Mouse (Mus musculus): ENCODE data around the gene Apobec3.
"Not testable (repeated sequence)": the region's sequence is repeated elsewhere in the genome, so short reads cannot be mapped to it uniquely, and the experiment has no call there.

Apobec3 gene

DNA sequence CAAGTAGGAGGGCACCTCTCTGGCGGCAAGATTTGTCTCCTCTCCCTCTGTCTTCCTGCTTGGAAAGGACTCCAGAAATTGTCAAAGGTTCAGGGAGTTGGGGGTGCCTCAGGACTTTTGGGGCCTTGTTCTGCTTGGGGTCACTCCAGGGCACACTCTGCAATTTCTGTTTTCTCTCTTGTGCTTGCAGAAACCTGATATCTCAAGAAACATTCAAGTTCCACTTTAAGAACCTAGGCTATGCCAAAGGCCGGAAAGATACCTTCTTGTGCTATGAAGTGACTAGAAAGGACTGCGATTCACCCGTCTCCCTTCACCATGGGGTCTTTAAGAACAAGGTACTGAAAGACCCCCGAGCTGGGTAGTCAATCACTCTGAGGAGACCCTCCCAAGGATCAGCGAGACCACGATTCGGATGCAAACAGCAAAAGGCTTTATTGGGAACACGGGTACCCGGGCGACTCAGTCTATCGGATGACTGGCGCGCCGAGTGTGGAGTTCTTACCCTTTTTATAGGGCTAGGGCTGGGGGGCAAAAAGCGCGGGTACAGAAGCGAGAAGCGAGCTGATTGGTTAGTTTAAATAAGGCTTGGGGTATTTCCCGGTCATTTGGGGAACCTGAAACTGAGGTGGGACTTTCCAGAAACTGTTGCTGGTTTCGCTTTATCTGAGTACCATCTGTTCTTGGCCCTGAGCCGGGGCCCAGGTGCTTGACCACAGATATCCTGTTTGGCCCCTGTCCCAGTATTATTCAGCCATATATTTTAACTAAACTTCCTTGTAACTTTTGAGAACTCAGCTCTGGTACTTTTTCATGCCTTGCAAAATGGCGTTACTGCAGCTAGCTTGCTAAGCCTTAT lies 4.0 kb downstream of the Apobec3 start:
- in situ Hi-C loops (cut with MboI, MseI): not testable (repeated sequence)

DNA sequence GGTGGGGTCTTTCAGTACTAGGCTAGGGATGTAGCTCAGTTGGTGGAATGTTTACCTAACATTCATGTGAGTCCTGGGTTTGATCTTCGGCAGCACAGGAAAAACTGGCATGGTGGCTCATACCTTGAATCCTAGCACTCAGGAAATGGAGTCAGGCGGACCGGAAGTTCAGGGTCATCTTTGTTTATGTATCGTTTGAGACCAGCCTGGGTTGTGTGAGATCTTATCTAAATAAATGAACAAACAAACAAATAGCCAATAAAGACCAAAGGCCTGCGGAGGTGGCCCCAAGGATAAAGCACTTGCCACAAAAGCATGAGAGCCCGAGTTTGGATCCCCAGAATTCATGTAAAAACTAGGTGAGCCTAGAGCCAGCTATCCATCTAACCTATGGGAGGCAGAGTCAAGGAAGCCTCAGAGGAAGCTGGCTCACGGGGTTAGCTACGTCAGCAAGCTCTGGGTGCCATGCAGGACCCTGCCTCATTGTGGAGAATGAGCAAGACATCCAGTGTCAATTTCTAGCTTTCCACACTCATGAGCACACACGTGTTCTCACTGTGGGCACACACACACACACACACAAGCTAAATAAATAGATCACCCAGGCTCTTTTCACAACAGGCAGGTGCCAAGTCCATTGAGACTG lies 4.7 kb downstream of the Apobec3 start:
- in situ Hi-C loops (cut with MboI, MseI): no loop called here

DNA sequence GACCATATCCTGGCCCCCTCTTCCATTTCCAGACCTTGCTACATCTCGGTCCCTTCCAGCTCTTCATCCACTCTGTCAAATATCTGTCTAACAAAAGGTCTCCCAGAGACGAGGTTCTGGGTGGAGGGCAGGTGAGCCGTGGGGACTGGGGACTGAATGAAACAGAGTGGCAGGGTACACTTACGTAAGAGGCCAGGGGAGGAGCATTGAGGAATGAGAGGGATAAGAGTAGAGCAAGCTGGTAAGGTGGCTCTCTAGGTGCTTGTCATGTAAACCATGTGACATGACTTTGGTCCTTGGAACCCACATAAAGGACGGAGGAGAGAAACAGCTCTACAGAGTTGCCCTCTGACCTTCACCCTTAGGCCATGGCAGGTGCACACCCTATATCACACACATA lies 7.5 kb downstream of the Apobec3 start:
- in situ Hi-C loops (cut with MboI, MseI): no loop called here

DNA sequence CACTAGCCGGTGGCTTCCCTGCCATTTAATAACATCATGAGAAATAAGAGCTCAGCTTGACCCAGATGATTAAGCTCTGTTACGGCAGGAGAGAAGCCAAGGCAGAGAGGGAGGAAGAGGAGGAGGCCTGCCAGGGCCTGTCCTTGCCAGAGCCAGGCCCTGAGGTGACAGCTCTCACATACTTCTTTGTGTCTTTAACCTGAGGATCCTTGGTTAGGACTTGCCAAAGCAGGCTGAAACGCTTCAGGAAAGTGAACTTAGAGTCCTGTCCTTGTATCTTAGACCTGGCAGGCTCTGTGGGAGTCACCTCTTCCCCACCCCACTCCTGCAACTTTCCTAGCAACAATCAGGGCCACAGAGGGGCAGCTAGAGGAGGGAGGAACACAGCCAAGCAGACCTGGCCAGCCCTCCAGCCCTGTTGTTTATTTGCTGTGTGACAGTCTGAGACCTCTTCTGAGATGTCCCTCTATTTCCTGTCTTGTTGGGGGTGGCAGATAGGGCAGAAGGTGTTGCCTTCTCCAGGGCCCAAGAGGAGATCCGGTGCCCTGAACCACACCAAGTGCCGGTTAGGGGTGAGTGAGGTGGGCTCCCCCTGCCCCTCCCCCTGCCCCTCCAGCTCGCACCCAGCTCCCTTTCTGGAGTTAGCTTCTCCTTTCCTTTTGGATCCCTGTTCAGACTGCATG lies 8.5 kb downstream of the Apobec3 start:
- in situ Hi-C loops (cut with MboI, MseI): no loop called here

DNA sequence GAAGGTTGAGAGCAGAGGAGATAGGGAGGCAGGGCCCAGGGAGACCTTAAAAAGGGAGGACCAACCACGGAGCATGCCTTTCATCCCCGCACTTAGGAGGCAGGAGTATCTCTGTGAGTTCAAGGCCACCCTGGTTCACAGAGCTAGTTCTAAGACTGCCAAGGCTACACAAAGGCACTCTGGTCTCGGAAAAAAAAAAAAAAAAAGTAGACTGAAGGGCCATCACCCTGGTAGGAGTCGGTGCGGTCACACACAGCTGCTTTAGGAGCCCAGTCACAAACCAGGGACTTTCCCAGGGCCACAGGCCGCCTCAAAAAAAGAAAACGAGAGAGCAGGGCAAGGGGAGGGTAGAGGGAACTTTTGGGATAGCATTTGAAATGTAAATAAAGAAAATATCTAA lies 9.3 kb downstream of the Apobec3 start:
- in situ Hi-C loops (cut with MboI, MseI): no loop called here

DNA sequence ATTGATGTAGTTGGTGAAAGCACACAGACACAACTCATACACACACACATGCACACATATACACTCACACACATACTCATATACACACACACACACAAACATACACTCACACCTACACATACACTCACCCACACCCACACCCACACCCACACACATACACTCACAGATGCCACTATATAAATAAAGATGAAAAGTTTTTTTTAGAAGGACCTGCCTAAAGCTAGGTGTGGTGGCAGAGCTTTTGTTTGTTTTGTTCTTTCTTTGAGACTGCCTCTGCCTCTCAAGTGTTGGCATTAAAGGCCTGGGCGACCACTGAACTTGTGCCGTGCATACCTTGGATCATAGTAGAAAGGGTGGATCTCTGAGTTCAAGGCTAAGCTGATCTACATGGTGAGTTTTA lies 9.9 kb downstream of the Apobec3 start:
- in situ Hi-C loops (cut with MboI, MseI): no loop called here

DNA sequence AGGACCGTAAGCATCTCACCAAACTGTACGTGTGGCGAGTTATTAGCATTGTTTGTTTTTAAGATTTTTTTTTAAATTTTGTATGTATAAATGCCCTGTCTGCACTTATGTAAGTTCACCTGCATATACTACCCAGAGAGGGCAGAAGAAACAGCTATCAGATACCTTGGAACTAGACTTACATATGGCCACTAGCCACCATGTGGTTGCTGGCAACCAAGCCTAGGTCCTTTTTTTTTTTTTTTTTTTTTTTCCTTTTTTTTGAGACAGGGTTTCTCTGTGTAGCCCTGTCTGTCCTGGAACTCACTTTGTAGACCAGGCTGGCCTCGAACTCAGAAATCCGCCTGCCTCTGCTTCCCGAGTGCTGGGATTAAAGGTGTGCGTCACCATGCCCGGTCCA lies 11.6 kb downstream of the Apobec3 start:
- in situ Hi-C loops (cut with MboI, MseI): not testable (repeated sequence)

DNA sequence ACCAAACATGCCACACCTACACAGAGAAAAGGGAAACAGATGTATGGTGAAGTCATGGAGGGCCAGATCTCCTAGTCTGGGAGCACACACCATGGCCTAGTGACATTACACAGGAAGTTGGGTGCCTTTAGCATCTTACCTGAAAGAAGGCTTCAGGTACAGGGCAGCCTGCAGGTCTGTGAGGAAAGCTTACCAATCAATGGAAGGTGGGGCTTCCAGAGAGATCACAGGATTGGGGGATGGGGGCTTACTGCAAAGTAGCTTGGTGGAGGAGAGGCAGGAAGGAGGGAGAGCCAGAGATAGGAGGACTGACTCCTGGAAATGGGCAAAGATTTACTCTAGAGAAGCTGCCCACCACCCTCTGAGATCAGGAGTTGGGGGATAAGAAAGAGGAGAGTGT lies 12.5 kb downstream of the Apobec3 start:
- in situ Hi-C loops (cut with MboI, MseI): no loop called here

DNA sequence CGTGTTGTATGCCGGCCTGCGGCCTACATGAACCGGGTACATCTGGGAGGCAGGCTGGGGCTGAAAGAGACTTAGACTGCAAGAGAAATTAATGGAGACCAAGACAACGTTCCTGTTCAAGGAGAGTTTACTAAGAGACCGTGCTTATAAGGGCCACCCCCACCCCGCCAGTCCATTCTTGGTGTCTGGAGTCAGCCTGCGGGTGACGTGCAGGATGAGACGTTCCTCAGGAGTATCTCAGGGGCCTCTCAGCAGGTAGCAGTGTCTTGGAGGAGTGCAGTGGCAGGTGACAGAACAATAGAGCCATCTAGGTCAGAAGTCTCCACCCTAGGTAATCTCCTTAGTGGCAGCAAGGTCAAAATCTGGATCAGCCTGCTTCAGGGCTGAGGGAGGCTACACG lies 13.2 kb downstream of the Apobec3 start:
- in situ Hi-C loops (cut with MboI, MseI): not testable (repeated sequence)

DNA sequence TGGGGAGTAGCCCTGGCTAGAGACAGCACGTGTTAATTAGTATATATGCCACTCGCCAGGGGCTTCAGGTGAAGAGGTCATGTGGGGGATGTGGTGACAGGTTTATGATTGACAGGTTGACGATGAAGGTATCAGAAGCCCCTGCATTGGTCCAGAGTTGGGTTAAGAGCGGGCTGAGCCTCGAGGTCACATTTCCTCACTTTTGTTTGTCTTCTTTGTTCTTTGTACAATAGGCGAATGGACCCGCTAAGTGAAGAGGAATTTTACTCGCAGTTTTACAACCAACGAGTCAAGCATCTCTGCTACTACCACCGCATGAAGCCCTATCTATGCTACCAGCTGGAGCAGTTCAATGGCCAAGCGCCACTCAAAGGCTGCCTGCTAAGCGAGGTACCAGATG lies 13.8 kb downstream of the Apobec3 start:
- in situ Hi-C loops (cut with MboI, MseI): no loop called here

DNA sequence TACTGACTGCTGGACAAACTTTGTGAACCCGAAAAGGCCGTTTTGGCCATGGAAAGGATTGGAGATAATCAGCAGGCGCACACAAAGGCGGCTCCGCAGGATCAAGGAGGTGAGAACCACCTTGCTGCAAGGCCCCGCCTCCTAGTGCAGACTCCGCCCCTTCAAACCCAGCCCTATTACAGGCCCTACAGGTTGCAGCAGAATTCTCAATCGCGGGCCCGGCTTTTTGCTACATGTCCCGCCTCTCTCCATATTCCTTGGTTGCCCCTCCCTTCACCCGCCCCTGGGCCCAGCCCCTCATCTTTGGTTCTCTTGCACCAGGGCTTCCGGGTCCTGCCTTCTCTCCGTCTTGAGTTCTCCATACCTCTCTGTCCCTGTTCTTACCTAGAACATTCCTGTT lies 15.4 kb downstream of the Apobec3 start:
- in situ Hi-C loops (cut with MboI, MseI): no loop called here

DNA sequence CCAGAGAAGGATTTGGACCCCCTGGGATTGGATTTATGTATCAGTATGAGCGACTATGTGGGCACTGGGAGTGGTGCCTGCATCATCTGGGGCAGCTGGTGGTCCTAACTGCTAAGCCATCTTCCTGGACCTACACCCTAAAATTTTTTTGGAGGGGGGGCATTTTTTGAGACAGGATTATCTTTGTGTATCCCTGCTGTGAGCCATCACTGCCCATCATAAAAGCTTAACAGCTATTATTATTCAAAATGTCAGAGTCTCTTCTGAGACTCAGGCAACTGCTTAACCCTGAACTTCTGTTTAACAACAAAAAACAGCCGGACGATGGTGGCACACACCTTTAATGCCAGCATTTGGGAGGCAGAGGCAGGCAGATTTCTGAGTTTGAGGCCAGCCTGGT lies 17.5 kb downstream of the Apobec3 start:
- in situ Hi-C loops (cut with MboI, MseI): not testable (repeated sequence)

DNA sequence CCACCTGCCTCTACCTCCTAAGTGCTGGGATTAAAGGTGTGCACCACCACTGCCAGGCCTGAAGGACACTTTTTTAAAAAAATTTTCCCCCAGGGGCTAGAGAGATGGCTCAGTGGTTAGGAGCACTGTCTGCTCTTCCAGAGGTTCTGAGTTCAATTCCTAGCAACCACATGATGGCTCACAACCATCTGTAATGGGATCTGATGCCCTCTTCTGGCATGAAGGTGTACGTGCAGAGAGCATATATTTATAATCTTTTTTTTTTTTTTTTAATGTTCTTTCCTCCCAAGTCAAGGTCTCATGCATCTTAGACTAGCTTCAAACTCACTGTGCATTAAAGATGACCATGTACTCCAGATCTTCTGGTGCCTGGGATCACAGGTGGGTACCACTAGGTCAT lies 19.4 kb downstream of the Apobec3 start:
- in situ Hi-C loops (cut with MboI, MseI): not testable (repeated sequence)

DNA sequence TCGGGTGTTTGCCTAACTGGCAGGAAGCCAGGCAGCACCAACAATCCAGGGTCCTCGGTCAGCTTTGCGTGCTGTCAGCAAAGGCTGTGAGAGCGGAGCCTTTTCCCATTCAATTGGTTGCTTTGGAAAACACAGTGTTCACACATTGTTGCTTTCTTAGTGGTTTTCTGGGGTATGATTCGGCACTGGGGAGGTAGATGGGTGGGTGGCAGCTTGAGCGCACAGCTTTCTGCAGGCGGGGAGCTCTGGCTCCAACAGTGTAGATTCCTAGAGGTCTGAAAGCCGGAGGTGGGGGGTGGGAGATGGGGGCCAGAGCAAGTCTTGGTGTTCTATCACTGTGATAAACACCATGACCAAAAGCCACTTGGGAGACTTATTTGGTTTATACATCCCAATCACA lies 19.9 kb downstream of the Apobec3 start:
- in situ Hi-C loops (cut with MboI, MseI): no loop called here

DNA sequence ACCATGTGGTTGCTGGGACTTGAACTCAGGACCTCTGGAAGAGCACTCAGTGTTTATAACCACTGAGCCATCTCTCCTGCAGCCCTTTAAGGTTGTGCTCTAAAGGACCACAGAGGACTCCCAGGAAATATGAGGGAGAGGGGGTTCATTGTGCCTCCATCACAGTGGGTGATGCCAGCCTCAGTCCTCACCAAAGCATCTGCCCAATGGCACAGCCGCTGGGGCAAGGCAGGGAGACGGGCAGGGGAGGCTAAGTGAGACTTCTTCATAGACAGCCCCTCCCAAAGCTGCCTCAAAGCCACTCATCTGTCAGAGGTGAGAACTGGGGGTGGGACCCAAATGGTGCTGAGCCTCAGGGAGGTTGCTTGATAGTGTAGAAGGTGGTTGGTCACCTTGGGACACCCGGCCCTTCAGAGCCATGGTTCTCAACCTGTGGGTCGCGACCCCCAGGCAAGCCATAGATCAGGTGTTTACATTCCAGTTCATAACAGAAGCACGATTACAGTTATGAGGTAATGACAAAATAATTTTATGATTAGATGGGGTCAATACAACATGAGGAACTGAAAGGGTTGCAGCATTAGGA lies 22.4 kb downstream of the Apobec3 start:
- in situ Hi-C loops (cut with MboI, MseI): no loop called here

DNA sequence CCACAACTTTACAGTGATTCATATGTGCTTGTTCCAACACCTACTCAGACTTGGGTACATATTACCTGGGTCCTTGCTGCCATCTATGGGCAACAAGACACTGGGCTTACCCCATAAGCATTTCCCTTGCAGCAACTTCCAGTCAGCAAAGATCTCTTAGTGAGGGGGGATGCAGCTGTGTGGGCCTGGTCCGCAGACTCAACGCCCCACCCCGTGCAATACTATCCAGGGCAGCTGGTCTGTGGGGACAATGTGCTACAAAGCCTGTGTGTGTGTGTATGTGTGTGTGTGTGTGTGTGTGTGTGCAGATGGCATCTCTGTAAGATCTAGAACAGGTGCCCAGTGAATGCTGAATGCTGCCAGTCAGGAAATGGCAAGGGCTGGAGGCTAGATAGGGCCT lies 22.9 kb downstream of the Apobec3 start:
- in situ Hi-C loops (cut with MboI, MseI): no loop called here

DNA sequence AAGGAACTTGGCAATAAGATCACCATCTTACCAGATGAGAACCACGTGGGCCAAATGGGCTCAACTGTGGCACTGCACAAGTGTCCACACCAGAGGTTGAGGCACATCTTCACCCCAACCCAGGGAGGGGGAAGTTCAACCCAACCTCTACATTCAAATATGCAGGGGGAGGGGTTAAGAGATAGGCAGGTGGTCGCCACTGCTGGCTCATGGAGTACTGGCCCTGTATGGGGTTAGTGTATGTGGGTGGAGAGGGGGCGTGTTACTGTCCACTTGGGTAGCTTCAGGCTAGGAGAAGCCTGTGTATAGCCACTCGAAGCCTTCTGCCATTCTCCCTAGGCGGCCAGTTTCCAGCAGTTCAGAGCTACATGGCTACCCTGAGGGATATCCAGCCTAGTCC lies 24.7 kb downstream of the Apobec3 start:
- in situ Hi-C loops (cut with MboI, MseI): no loop called here

DNA sequence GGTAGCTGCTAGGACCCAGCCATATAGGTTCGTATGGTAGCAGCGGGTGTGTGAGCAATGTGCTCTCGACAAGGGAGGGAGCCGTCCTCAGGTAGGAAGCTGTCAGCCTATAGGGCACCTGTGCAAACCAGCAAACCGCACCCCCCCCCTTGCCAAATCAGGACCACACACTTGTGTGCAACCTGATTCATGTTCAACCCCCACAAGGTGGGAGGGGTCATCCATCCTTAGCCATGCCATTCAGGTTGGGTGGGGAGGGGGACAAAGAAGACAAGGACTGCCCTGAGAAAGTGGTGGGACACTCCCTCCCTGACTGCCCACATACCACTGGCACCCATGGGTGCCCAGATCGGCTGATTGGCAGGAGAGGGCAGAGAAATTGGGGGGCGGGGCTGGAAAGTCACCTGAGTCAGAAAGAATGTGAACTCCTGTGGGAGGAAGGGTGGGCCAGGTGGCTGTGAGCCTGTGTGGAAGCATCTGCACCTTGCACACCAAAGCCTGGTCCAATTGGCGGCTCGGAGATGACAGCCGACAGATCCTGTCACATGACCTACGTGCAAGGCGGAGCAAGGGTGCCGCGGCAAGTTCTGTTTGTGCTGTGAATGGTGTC lies 25.8 kb downstream of the Apobec3 start:
- in situ Hi-C loops (cut with MboI, MseI): no loop called here

DNA sequence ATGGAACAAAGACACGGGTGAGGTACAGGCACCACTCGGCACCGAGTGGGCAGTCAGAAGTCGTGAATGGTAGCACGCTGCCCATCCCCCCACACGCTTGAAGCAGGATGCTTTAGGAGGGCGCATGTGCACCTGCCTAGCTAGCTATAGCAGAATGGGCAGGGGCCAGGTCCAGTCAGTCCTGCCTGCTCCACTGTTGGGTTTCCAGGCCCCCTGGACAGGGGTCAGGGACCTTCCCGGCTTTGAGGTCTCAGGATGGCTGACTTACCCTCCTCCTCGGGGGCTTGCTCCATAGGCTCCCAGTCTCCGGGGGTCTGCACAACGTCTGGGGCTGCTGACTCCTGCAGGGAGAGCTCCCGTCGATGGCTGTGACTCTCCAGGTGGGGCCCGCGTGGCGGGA lies 27.0 kb downstream of the Apobec3 start:
- in situ Hi-C loops (cut with MboI, MseI): no loop called here

DNA sequence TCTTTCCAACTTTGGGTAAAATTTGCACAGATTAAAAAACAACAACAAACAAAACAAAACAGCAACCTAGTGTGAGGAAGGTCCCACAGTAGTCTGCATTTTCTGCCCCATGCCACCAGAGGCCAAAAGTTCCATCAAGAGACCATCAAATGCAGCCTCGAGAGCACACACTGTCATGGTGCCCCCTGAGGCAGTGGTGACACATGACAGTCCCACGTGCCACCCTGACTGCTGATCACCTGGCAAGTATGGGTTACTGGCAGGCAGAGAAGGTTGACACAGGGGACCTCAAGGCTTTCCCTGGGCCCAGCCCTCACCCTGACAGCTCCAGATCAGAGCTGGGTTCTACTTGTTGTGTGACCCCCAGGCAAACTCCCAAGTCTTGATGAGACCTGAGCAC lies 28.3 kb downstream of the Apobec3 start:
- in situ Hi-C loops (cut with MboI, MseI): loop anchor here (5.0 kb wide), 1 partner anchor 92 kb away; no protein-coding TSS in a partner anchor

DNA sequence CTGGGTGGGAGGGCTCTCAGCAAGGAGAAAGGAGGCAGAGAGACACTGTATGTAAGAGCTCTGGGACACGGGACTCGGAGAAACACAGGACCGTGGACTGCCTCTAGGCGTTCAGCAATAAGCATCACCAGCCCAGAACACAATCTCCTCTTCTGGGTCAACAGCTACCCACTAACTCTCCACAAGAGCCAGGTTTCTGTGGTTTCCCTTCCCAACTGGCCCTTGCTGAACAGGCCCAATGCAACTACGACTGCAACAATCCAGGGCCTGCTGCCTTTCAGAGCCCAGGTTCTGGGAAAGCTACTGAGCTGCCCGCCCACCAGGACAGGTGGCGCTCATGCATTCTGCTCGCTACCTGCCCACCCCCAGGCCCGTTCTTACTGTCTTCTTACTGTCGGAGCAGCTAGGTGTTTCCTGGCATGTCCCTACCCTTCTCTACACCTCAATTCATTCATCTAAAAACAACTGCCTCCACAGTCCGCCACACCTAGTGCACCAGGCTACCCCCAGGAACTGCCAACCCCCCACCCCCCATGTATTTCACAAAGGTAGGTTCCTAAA lies 35.5 kb downstream of the Apobec3 start:
- in situ Hi-C loops (cut with MboI, MseI): no loop called here

Data from T-helper 1 cell (primary cell).